Mouse (Mus musculus): ENCODE results near the gene Lamb3.

DNA sequence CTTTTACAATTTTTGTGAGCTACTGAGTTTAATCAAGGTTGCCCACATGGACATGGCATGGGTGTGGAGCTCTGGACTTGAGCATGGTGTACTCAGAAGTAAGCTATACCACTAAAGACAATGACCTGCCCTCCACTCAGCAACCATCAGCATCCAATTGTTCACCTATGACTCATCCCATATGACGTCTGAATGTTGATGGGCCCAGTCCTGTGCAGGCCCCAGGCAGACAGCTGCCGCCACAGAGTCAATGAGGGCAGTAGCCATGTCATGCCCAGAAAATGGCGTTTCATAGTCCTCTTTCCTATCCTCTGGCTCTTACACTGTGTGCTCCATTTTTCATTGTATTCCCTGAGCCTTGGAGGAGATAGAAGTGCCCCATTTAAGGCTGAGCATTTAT, 8.5 kb downstream of the Lamb3 start:
- no peak for TF ChIP-seq CTCF (conservative IDR thresholded peaks at IDR 0.05 in 1 of 2, IDR thresholded peaks at IDR 0.05 in 1 of 2; ENCODE audit: low read depth in 2 of 2, low read length in 2 of 2)
- no peak for TF ChIP-seq KAT2A (IDR thresholded peaks at IDR 0.05; ENCODE audit: insufficient replicate concordance, low read length)
- TF ChIP-seq POLR2A (IDR thresholded peaks at IDR 0.05; ENCODE audit: low read depth, low read length), result no peak

All from CH12.LX (cell line).